Mouse (Mus musculus): ENCODE data around the gene Id1. TPM values are rescaled to one million over a fixed set of nuclear protein-coding genes. Genes with fewer than 3 reads are reported as not detected.
A peak's percentile ranks its signal among the peaks of the same experiment; 100 is the strongest.

Id1 gene
- polyA plus RNA-seq, 1 experiment from 2014 or later, result 68.4 TPM

DNA sequence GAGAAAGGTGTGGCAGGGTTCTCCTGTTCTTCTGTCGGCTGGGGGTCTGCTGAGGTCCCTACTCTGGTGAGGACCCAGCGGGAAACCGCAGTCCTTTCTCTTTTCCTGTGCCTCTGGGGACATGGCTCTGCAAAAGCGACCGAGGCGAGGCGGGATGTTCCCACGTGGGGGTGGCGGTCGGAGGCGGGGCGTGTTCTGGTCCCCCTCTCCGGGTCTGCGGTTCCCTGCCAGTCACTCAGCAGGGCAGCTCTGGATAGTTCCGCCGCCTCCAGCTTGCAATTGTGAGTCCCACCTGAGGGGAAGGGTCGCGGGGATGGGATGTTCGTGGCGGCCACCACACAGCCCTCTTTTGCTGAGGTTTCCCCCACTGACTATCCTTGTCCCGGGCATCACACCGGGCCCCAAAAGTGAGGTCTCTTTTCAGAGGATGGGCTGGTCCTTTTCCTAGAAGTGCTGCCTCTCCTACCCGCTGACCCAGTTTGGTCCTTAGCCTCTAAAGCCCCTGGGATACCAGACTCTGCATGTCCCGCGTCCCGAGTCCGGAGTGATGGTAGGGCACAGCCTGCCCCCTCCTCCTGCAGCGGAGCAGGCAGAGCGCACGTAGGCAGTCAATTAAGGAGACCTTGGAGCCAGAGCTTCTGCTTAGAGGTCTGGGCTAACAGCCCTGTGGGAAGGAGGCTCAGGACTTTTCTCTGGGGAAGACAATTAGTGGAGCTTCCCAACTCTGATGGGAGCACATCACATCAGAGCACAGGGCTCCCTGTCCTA lies 18.1 kb downstream of the Id1 start, which contains the start of gene Cox4i2:
TSS of gene Cox4i2 (plus strand) at position 230 of the 768 bp plus-strand sequence.
- Histone ChIP-seq H3K9ac (ENCODE audit: low read depth, low read length) (peak within 1 kb of the TSS; percentile 55), H3K27ac (ENCODE audit: low read depth, low read length) (no peak within 1 kb of the TSS), H3K9me3 (ENCODE audit: control insufficient read depth, low read length) (no peaks in the 10 kb centered on the region), H3K36me3 (ENCODE audit: control insufficient read depth, insufficient read depth, low read length) (no peaks in the 10 kb centered on the region), H3K4me3 (ENCODE audit: low read length) (peak within 1 kb of the TSS; percentile 13), H3K4me2 (ENCODE audit: low read length) (peak within 1 kb of the TSS; percentile 53), H3K4me1 (ENCODE audit: control insufficient read depth, insufficient read depth, low read depth, low read length) (peaks cover 9% of the 10 kb centered on the region), H3K27me3 (replicated peaks; ENCODE audit: control insufficient read depth, insufficient read depth, low read length) (no peaks in the 10 kb centered on the region; the same call in 1 of the 2 replicates)
- WGBS, result 3% methylated on average over 30 of the region's 30 CpGs
- ATAC-seq, result peak; percentile 41; the same call in 1 of the 2 replicates

DNA sequence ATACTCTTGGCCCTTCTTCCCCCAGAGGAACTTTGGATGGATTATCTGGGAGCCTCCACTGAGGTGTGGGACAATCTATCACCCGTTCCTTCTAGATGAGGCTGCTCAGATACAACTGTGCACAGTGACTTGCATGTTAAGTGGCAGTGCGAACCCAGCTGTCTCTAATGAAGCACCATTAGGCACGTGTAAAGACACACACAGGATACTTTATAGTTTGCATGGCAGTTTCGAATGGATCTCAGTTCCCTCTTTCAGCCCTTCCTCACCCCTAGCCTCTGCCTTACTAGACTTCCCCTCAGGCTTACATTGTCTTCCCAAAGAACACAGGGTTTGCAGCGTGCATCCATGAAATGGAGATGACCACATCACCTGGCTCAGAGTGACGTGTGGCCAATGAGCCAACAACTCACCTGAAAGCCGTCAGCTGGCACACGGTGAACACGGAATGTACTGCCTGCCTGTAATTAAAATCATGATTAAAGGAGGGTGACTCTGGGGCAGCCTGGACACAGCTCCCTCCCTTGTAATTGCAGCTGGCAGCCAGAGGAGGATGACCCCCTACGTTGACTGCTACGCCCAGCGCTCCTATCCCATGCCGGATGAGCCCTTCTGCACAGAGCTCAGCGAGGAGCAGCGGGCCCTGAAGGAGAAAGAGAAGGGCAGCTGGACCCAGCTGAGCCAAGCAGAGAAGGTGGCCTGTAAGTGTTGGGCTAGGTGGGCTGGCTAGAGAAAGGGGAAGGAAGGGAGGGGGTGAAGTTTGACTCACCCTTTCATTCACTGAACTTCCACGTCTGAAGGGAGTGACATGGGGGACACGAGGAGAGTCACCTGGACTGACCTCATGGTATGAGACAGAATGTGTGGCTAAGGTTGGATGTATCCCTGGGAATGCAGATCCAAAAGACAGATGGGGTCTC lies 20.7 kb downstream of the Id1 start:
- whole genome bisulfite sequencing, result 54% methylated on average over 17 of the region's 17 CpGs
- ATAC-seq, result no peak
- no peak overlapping the region for H3K27ac ChIP-seq (ENCODE audit: low read depth, low read length)
- H3K4me1 ChIP-seq (ENCODE audit: control insufficient read depth, insufficient read depth, low read depth, low read length), result peaks cover 9% of the 10 kb centered on the region
- H3K27me3 ChIP-seq (replicated peaks; ENCODE audit: control insufficient read depth, insufficient read depth, low read length), result no peaks in the 10 kb centered on the region; the same call in 1 of the 2 replicates
- no peak overlapping the region for H3K4me2 ChIP-seq (ENCODE audit: low read length)
- no peaks in the 10 kb centered on the region for H3K36me3 ChIP-seq (ENCODE audit: control insufficient read depth, insufficient read depth, low read length)
- no peaks in the 10 kb centered on the region for H3K9me3 ChIP-seq (ENCODE audit: control insufficient read depth, low read length)
- no peak overlapping the region for H3K9ac ChIP-seq (ENCODE audit: low read depth, low read length)
- H3K4me3 ChIP-seq (ENCODE audit: low read length), result no peak overlapping the region

DNA sequence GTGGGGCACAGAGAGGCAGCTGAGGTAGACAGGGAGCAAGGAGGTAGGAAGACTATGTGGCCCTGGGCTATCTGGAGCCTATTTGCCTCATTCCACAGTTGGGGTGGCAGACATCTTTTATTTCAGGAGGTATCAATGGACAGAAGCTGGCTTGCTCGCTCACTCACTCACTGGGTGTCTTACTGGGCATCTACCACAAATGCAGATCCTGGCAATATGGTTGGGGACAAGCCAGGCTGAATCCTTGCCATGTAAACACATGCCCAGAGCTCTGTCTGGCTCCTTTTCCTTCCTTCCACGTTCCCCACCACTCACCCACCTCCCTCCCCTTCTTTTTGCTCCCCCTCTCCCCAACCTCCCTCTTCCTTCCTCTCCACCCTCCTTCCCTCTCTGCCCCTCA lies 21.4 kb downstream of the Id1 start:
- H3K27me3 ChIP-seq (replicated peaks; ENCODE audit: control insufficient read depth, insufficient read depth, low read length), result no peaks in the 10 kb centered on the region; the same call in 1 of the 2 replicates
- 64% methylated on average over 2 of the region's 2 CpGs for WGBS
- H3K27ac ChIP-seq (ENCODE audit: low read depth, low read length), result no peak overlapping the region
- H3K36me3 ChIP-seq (ENCODE audit: control insufficient read depth, insufficient read depth, low read length), result no peaks in the 10 kb centered on the region
- H3K4me2 ChIP-seq (ENCODE audit: low read length), result no peak overlapping the region
- H3K4me1 ChIP-seq (ENCODE audit: control insufficient read depth, insufficient read depth, low read depth, low read length), result peaks cover 9% of the 10 kb centered on the region
- 0 out of 2 replicates have a peak, but pooled peaks have one; percentile 13 for ATAC-seq
- H3K4me3 ChIP-seq (ENCODE audit: low read length), result no peak overlapping the region
- no peaks in the 10 kb centered on the region for H3K9me3 ChIP-seq (ENCODE audit: control insufficient read depth, low read length)
- no peak overlapping the region for H3K9ac ChIP-seq (ENCODE audit: low read depth, low read length)

DNA sequence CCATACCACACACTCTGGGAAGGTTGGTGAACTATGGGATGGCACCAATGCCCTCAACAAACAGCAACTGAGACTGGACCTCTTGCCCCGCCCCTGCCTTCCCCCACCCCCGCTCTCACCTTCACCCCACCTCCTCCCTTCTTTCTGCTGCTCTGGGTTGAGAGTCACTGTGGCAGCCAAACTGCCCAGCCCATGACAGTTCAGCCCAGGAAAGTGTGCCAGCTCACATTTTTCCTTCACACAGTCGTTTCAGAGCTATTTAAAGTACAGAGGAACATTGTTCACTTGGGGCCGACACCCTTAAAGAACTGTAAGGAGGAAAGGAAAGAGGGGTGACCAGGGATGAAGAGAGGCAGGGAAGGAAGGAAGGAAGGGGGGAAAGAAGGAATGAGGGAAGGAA lies 22.3 kb downstream of the Id1 start:
- peaks cover 9% of the 10 kb centered on the region for H3K4me1 ChIP-seq (ENCODE audit: control insufficient read depth, insufficient read depth, low read depth, low read length)

DNA sequence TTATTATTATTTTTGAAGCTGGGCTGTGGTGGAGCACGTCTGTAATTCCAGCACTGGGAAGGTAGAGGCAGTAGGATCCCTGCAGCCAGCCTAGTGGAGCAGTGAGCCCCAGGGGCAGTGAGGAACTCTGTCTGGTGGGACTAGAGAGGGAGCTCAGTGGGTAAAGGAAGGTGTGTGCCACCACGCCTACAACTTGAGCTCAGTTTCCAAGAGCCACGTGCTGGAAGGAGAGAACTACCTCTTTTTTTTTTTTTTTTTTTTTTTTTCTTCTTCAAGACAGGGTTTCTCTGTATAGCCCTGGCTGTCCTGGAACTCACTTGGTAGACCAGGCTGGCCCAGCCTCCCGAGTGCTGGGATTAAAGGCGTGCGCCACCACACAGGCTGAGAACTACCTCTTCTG lies 27.3 kb downstream of the Id1 start:
- Histone ChIP-seq H3K4me1 (ENCODE audit: control insufficient read depth, insufficient read depth, low read depth, low read length) (peaks cover 9% of the 10 kb centered on the region), H3K4me3 (ENCODE audit: low read length) (no peak overlapping the region), H3K9ac (ENCODE audit: low read depth, low read length) (no peak overlapping the region), H3K36me3 (ENCODE audit: control insufficient read depth, insufficient read depth, low read length) (no peaks in the 10 kb centered on the region), H3K27ac (ENCODE audit: low read depth, low read length) (no peak overlapping the region), H3K27me3 (replicated peaks; ENCODE audit: control insufficient read depth, insufficient read depth, low read length) (no peaks in the 10 kb centered on the region), H3K4me2 (ENCODE audit: low read length) (no peak overlapping the region), H3K9me3 (ENCODE audit: control insufficient read depth, low read length) (no peaks in the 10 kb centered on the region)
- 82% methylated on average over 6 of the region's 6 CpGs for WGBS
- ATAC-seq, result no peak

More for the DNA sequence above, 22.3 kb downstream of the Id1 start:
- Histone ChIP-seq H3K4me3 (ENCODE audit: low read length) (no peak overlapping the region), H3K27ac (ENCODE audit: low read depth, low read length) (no peak overlapping the region), H3K36me3 (ENCODE audit: control insufficient read depth, insufficient read depth, low read length) (no peaks in the 10 kb centered on the region), H3K9me3 (ENCODE audit: control insufficient read depth, low read length) (no peaks in the 10 kb centered on the region), H3K27me3 (replicated peaks; ENCODE audit: control insufficient read depth, insufficient read depth, low read length) (no peaks in the 10 kb centered on the region; the same call in 1 of the 2 replicates), H3K9ac (ENCODE audit: low read depth, low read length) (no peak overlapping the region), H3K4me2 (ENCODE audit: low read length) (no peak overlapping the region)
- WGBS, result 65% methylated on average over 4 of the region's 4 CpGs
- ATAC-seq, result no peak

DNA sequence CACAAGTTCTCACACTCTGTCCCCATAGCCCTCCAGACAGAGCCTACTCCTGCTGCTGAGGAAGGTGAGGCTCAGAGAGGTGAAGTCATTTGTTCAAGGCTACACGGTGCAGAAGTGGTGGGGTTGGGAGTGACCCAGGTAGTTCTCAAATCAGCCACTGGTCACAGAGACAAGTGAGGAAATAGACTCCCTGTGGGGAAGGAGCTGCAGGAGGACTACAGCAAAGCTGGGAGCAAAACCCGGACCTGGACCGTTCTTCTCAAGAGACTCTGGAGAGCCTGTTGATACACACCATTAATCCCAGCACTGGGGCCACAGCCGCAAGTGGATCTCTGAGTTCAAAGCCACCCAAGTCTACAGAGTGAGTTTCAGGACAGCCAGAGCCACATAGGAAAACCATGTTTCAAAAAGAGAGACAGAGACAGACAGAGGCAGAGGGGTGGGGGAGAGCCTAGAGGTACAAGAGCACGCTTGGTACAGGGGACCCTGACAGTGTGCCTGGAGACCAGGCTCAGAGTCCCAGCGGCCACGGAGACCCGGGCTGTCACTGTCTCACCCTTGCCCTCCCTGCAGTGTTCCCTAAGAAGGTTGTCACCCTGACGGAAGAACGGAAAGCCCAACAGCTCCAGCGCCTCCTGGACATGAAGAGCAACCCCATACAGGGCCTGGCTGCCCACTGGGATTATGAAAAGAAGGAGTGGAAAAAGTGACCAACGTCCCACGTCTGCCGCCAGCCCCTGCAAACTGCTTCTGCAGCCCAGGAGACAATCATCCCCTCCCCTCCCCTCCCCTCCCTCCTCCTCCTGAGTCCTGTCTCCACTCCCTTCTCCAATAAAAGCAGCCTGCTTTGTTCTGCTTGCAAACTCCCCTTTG lies 28.4 kb downstream of the Id1 start:
- peaks cover 9% of the 10 kb centered on the region for H3K4me1 ChIP-seq (ENCODE audit: control insufficient read depth, insufficient read depth, low read depth, low read length)
- no peaks in the 10 kb centered on the region for H3K27me3 ChIP-seq (replicated peaks; ENCODE audit: control insufficient read depth, insufficient read depth, low read length)
- WGBS, result 8% methylated on average over 14 of the region's 14 CpGs
- H3K27ac ChIP-seq (ENCODE audit: low read depth, low read length), result no peak overlapping the region
- no peaks in the 10 kb centered on the region for H3K36me3 ChIP-seq (ENCODE audit: control insufficient read depth, insufficient read depth, low read length)
- H3K9ac ChIP-seq (ENCODE audit: low read depth, low read length), result peak overlapping the region; percentile 7; the same call in 1 of the 2 replicates
- no peak for ATAC-seq
- H3K4me3 ChIP-seq (ENCODE audit: low read length), result no peak overlapping the region
- peak overlapping the region; percentile 32 for H3K4me2 ChIP-seq (ENCODE audit: low read length)
- no peaks in the 10 kb centered on the region for H3K9me3 ChIP-seq (ENCODE audit: control insufficient read depth, low read length)

DNA sequence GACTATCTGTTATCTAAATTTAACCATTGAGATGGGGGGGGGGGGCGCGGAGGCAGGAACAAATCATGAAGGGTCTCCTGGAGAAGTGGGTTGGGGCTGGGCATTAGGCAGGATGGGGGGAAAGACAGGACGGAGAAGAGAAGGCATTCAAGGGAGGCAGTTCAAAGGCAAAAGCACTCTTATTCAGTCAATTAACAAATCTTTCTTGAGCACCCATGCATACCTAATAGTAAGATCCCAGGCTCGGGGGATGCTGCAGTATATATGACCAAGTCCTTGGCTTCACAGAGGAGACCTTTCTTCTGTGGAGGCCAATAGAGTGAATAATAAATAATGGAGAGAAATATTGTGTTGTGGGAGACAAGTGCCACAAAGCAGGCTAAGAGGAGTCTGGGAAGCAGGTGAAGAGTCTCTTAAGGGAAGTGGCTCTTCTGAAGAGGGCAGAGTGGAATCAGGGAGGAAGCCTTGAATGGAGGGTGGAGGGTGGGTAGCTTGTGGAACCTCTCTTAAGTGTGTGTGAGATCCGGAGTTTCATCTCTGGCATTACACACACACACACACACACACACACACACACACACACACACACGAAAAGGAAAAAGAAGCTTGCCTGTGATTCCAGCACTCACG lies 29.1 kb downstream of the Id1 start:
- WGBS, result 25% methylated on average over 7 of the region's 7 CpGs
- ATAC-seq, result no peak
- no peak overlapping the region for H3K4me3 ChIP-seq (ENCODE audit: low read length)
- no peaks in the 10 kb centered on the region for H3K27me3 ChIP-seq (replicated peaks; ENCODE audit: control insufficient read depth, insufficient read depth, low read length)
- no peaks in the 10 kb centered on the region for H3K9me3 ChIP-seq (ENCODE audit: control insufficient read depth, low read length)
- no peaks in the 10 kb centered on the region for H3K36me3 ChIP-seq (ENCODE audit: control insufficient read depth, insufficient read depth, low read length)
- H3K4me2 ChIP-seq (ENCODE audit: low read length), result peak overlapping the region; percentile 32; the same call in 1 of the 2 replicates
- H3K4me1 ChIP-seq (ENCODE audit: control insufficient read depth, insufficient read depth, low read depth, low read length), result peaks cover 9% of the 10 kb centered on the region
- H3K27ac ChIP-seq (ENCODE audit: low read depth, low read length), result no peak overlapping the region
- H3K9ac ChIP-seq (ENCODE audit: low read depth, low read length), result no peak overlapping the region; the same call in 1 of the 2 replicates

DNA sequence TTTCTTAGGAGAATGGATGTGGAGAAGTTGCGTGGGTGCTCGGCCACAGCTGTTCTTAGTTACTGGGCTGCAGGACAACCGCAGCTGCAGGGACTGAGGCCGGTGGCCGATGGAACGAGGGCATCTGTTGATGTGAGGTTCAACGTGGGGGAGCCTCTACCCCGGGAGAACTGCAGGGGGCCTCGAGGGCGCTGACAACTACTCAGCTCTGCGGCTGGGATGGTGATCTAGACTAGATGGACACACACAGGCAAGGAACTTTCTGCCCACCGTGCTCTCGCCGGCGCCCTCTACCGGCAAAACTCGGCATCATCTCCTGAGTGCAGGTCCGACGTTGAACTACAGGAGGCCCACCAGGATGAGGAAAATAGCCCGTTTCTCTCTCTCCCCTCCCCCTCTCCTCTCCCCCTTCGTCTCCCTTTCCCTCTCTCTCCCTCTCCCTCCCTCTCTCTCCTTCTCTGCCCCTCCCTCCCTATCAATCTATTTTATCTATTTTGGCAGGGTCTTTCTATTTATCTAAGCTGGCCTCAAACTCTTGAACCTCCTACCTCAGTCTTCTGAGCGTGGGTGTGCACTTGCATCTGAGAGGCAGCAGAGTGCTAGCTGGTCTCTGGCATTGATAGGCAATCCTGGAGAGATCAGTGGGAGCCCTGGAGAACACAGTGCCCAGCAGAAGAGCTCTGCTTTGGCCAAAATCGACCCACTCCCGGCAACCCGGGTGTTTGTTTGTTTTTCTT lies 30.5 kb downstream of the Id1 start:
- no peak overlapping the region for H3K4me2 ChIP-seq (ENCODE audit: low read length)
- ATAC-seq, result peak; percentile 28; the same call in 1 of the 2 replicates
- H3K27me3 ChIP-seq (replicated peaks; ENCODE audit: control insufficient read depth, insufficient read depth, low read length), result no peaks in the 10 kb centered on the region
- 26% methylated on average over 20 of the region's 25 CpGs for WGBS
- no peaks in the 10 kb centered on the region for H3K36me3 ChIP-seq (ENCODE audit: control insufficient read depth, insufficient read depth, low read length)
- H3K4me1 ChIP-seq (ENCODE audit: control insufficient read depth, insufficient read depth, low read depth, low read length), result peaks cover 9% of the 10 kb centered on the region
- H3K4me3 ChIP-seq (ENCODE audit: low read length), result no peak overlapping the region
- no peak overlapping the region for H3K27ac ChIP-seq (ENCODE audit: low read depth, low read length)
- H3K9ac ChIP-seq (ENCODE audit: low read depth, low read length), result no peak overlapping the region
- no peaks in the 10 kb centered on the region for H3K9me3 ChIP-seq (ENCODE audit: control insufficient read depth, low read length)

All from hindbrain, embryonic 16.5 days (tissue).